In the genomic region with DNA sequence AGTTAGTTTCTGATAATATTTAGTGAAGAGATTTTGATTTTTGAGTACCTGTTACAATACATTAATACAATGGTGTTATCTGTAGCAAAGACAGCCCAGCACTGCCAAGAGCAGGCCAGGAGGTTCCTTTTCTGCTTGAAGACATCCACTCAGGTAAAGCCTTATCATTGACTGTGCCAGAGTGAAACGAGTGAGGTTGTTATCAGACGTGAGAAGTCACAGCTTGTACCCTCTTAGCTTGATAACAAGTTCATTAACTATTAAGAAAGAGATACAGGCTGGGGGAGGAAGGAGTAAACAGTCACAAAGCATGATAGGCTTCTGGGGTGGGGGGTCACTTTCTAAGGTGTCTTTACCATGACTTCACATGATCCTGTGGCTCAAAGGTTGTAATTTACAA, we compare ENCODE assay signal across 22 mouse cellular contexts. TPM values are rescaled to one million over a fixed set of nuclear protein-coding genes. Genes with fewer than 3 reads are reported as not detected.
DNase-seq lines count a peak whose midpoint lies in the region; ATAC-seq and TF ChIP-seq lines count a peak whose summit lies in the region.
"Had no signal": no experiment of that assay in that cellular context is flagged by ENCODE, and none has a peak within 500 bp of the region (broad histone marks: within the 10 kb centered on the region; RNA-seq: fewer than 3 reads in every experiment).

No protein-coding gene starts in this region.

- DNase-seq in G1E (ENCODE audit: low spot score) = no peak
- DNase-seq in liver, embryonic 11.5 days (ENCODE audit: low spot score) = no peak
- no peak for DNase-seq in thymus, adult 2 months
- no peak for DNase-seq in right cerebral cortex, adult 2 months (ENCODE audit: low spot score in 2 of 2)
- no peak for DNase-seq in thymus, postnatal 36 days
- DNase-seq: adrenal gland, postnatal 25 days; B cell, adult 2 months; cerebellum, adult 8-10 months; gastrocnemius, postnatal 25 days; heart, postnatal 10 days; kidney, adult 2 months; kidney, postnatal 25 days; lung, postnatal 36 days had no signal

- H3K9me3 ChIP-seq in G1E (replicated peaks) = no peaks in the 10 kb centered on the region
- no peaks in the 10 kb centered on the region for H3K9me3 ChIP-seq in liver, embryonic 11.5 days (ENCODE audit: control insufficient read depth, low read length)
- H3K9me3 ChIP-seq: embryonic facial prominence, embryonic 13.5 days; hindbrain, embryonic 13.5 days; midbrain, embryonic 12.5 days had no signal

- ATAC-seq in G1E (ENCODE audit: extremely low read depth, insufficient number of reproducible peaks, low FRiP score, poor library complexity, severe bottlenecking) = peak; percentile 84
- 0 out of 2 replicates have a peak, but pooled peaks have one; percentile 18 for ATAC-seq in common myeloid progenitor, adult 5-6 weeks (replicated peaks; ENCODE audit: low read depth, poor library complexity, severe bottlenecking)
- peak; percentile 89 for ATAC-seq in liver, embryonic 11.5 days (replicated peaks; ENCODE audit: low FRiP score)
- peak; percentile 92 for ATAC-seq in megakaryocyte-erythroid progenitor cell, adult 5-6 weeks (replicated peaks; ENCODE audit: low FRiP score, low TSS enrichment, poor library complexity, severe bottlenecking)
- ATAC-seq: activated CD4-positive, CD25-positive, alpha-beta regulatory T cell, adult 4 months; Patski had no signal

- no peak overlapping the region; the same call in 1 of the 2 replicates for H3K4me3 ChIP-seq in G1E (ENCODE audit: low read depth, low read length)
- no peak overlapping the region for H3K4me3 ChIP-seq in liver, embryonic 11.5 days (ENCODE audit: low read depth, low read length)
- H3K4me3 ChIP-seq in thymus, adult 2 months (ENCODE audit: control insufficient read depth, insufficient read depth, low read length) = no peak overlapping the region
- H3K4me3 ChIP-seq: embryonic facial prominence, embryonic 13.5 days; forebrain, embryonic 10.5 days; hindbrain, embryonic 13.5 days; midbrain, embryonic 12.5 days; myocyte had no signal

- WGBS in liver, embryonic 11.5 days = 12% methylated on average over 2 of the region's 2 CpGs
- 79% methylated on average over 2 of the region's 2 CpGs for WGBS in thymus, adult 2 months

- peak overlapping the region; percentile 43 for H3K4me2 ChIP-seq in liver, embryonic 11.5 days
- H3K4me2 ChIP-seq: embryonic facial prominence, embryonic 13.5 days; hindbrain, embryonic 13.5 days; midbrain, embryonic 12.5 days had no signal

- H3K4me1 ChIP-seq in G1E (ENCODE audit: insufficient read depth, low read depth, low read length) = peaks cover 26% of the 10 kb centered on the region
- H3K4me1 ChIP-seq in liver, embryonic 11.5 days (replicated peaks; ENCODE audit: control insufficient read depth, insufficient read depth, low read length) = peaks cover 14% of the 10 kb centered on the region
- H3K4me1 ChIP-seq in thymus, adult 2 months (replicated peaks; ENCODE audit: control insufficient read depth, insufficient read depth, low read length) = no peaks in the 10 kb centered on the region
- H3K4me1 ChIP-seq: embryonic facial prominence, embryonic 13.5 days; forebrain, embryonic 10.5 days; hindbrain, embryonic 13.5 days; midbrain, embryonic 12.5 days had no signal

- TF ChIP-seq POLR2A in thymus, adult 2 months (IDR thresholded peaks at IDR 0.05; ENCODE audit: control insufficient read depth, extremely low read depth, insufficient read depth, low read length, poor library complexity) = no peak

- peaks cover 14% of the 10 kb centered on the region for H3K36me3 ChIP-seq in G1E (replicated peaks)
- peaks cover 3% of the 10 kb centered on the region; the same call in 1 of the 2 replicates for H3K36me3 ChIP-seq in liver, embryonic 11.5 days (ENCODE audit: control insufficient read depth, insufficient read depth, low read length)
- peaks cover 9% of the 10 kb centered on the region for H3K36me3 ChIP-seq in thymus, adult 2 months (ENCODE audit: control insufficient read depth, insufficient read depth, low read length)
- H3K36me3 ChIP-seq: embryonic facial prominence, embryonic 13.5 days had no signal

- H3K27me3 ChIP-seq in G1E (ENCODE audit: insufficient read depth, low read length) = no peaks in the 10 kb centered on the region
- no peaks in the 10 kb centered on the region for H3K27me3 ChIP-seq in liver, embryonic 11.5 days (replicated peaks; ENCODE audit: control insufficient read depth, insufficient read depth, low read length)
- no peaks in the 10 kb centered on the region for H3K27me3 ChIP-seq in thymus, adult 2 months (ENCODE audit: control insufficient read depth, insufficient read depth, low read length)
- H3K27me3 ChIP-seq: embryonic facial prominence, embryonic 13.5 days; hindbrain, embryonic 13.5 days; midbrain, embryonic 12.5 days; Patski had no signal

- H3K27ac ChIP-seq in liver, embryonic 11.5 days (ENCODE audit: low read depth, low read length) = peak overlapping the region; percentile 78
- H3K27ac ChIP-seq in thymus, adult 2 months (ENCODE audit: control insufficient read depth, insufficient read depth, low read length) = no peak overlapping the region
- H3K27ac ChIP-seq: embryonic facial prominence, embryonic 13.5 days; forebrain, embryonic 10.5 days; hindbrain, embryonic 13.5 days; midbrain, embryonic 12.5 days had no signal

- no peak for TF ChIP-seq CTCF in G1E (IDR thresholded peaks at IDR 0.05; ENCODE audit: low read depth, low read length)
- TF ChIP-seq CTCF in thymus, adult 2 months (IDR thresholded peaks at IDR 0.05; ENCODE audit: borderline replicate concordance, control insufficient read depth, extremely low read depth, insufficient read depth, low read length, poor library complexity) = no peak

- H3K9ac ChIP-seq in liver, embryonic 11.5 days (ENCODE audit: low read depth, low read length) = no peak overlapping the region
- H3K9ac ChIP-seq: embryonic facial prominence, embryonic 13.5 days; hindbrain, embryonic 13.5 days; midbrain, embryonic 12.5 days had no signal

RNA-seq across cellular contexts. Expression of gene Foxn2, which starts 19.0 kb away (rescaled TPM):
- total RNA-seq in G1E (2014; fragmentation: Nextera tagmentation) (43.9 and 44.0 TPM in 2 replicates), G1E (2017) (41.4 and 42.0 TPM in 2 replicates)
- 15.4 and 18.8 TPM in 2 replicates for polyA plus RNA-seq in G1E (2012)
- 43.5 and 46.0 TPM in 2 replicates for total RNA-seq in common myeloid progenitor, adult 5-6 weeks (2017)
- polyA plus RNA-seq in liver, embryonic 11.5 days (2014; fragmentation: Nextera tagmentation; extraction: Ambion mirVana) = 15.0 and 15.3 TPM in 2 replicates
- 28.1 and 28.9 TPM in 2 replicates for total RNA-seq in megakaryocyte-erythroid progenitor cell, adult 5-6 weeks (2014; fragmentation: Nextera tagmentation)
- total RNA-seq in megakaryocyte-erythroid progenitor cell, adult 5-6 weeks (2017) = 34.3 and 40.1 TPM in 2 replicates
- polyA plus RNA-seq in thymus, adult 2 months (2012; rRNA removed) = 11.0 and 12.1 TPM in 2 replicates

Comparison
In these comparisons a context has a peak if more than half of its experiments do, and no peak if none do; other contexts are left out.
1. ATAC-seq: peak in every context shown above with its lines; median percentile 92 in megakaryocyte-erythroid progenitor cell, adult 5-6 weeks; 89 in liver, embryonic 11.5 days; 84 in G1E; 18 in common myeloid progenitor, adult 5-6 weeks.